Mouse (Mus musculus): Measurements from ENCODE around the gene Nat14. TPM values are rescaled to one million over a fixed set of nuclear protein-coding genes. Genes with fewer than 3 reads are reported as not detected.
A peak's percentile ranks its signal among the peaks of the same experiment; 100 is the strongest.

Gene Nat14
- polyA plus RNA-seq, 1 experiment from 2014 or later: 5.1 TPM

- Histone ChIP-seq H3K4me2 (ENCODE audit: low read length) (0 out of 2 replicates have a peak within 1 kb of the TSS, but pooled peaks have one; percentile 1), H3K9me3 (ENCODE audit: control insufficient read depth, low read length) (no peaks in the 10 kb centered on the region), H3K27me3 (ENCODE audit: control insufficient read depth, insufficient read depth, low read length) (peaks cover 5% of the 10 kb centered on the region), H3K27ac (replicated peaks in 1 of 2; ENCODE audit: control insufficient read depth in 1 of 2, insufficient read depth in 1 of 2, low read depth in 2 of 2, low read length in 2 of 2) (peak within 1 kb of the TSS; percentile 75 to 87), H3K4me3 (ENCODE audit: control insufficient read depth in 1 of 2, insufficient read depth in 1 of 2, low read depth in 1 of 2, low read length in 2 of 2) (no peak within 1 kb of the TSS), H3K4me1 (ENCODE audit: control insufficient read depth in 2 of 2, insufficient read depth in 2 of 2, low read length in 2 of 2) (peaks cover 40 to 53% of the 10 kb centered on the region in 2 experiments), H3K36me3 (ENCODE audit: control insufficient read depth, insufficient read depth, low read length) (peaks cover 2% of the 10 kb centered on the region), H3K9ac (ENCODE audit: low read length) (peak within 1 kb of the TSS; percentile 66; the same call in 1 of the 2 replicates)
- WGBS: 12% methylated on average over 6 of the region's 6 CpGs
- ATAC-seq (ENCODE audit: insufficient number of reproducible peaks, insufficient read depth, low FRiP score, low read depth): no peak
Measured at GRCm38 (mm10) chr7:4925441-4926381, 3.9 kb downstream of the Nat14 start, which contains the start of gene Ssc5d. TSS of gene Ssc5d (plus strand) at chr7:4925785.

GRCm38 (mm10) chr7:4926849-4927248, 5.0 kb downstream of the Nat14 start:
- peaks cover 33 to 42% of the 10 kb centered on the region in 2 experiments for H3K4me1 ChIP-seq (ENCODE audit: control insufficient read depth in 2 of 2, insufficient read depth in 2 of 2, low read length in 2 of 2)
- ATAC-seq (ENCODE audit: insufficient number of reproducible peaks, insufficient read depth, low FRiP score, low read depth): no peak
- H3K9me3 ChIP-seq (ENCODE audit: control insufficient read depth, low read length): no peaks in the 10 kb centered on the region
- 67% methylated on average over 16 of the region's 16 CpGs for WGBS
- peaks cover 5% of the 10 kb centered on the region for H3K27me3 ChIP-seq (ENCODE audit: control insufficient read depth, insufficient read depth, low read length)
- H3K4me3 ChIP-seq (ENCODE audit: control insufficient read depth in 1 of 2, insufficient read depth in 1 of 2, low read depth in 1 of 2, low read length in 2 of 2): no peak overlapping the region
- H3K36me3 ChIP-seq (ENCODE audit: control insufficient read depth, insufficient read depth, low read length): no peaks in the 10 kb centered on the region
- H3K9ac ChIP-seq (ENCODE audit: low read length): no peak overlapping the region
- H3K27ac ChIP-seq (replicated peaks in 1 of 2; ENCODE audit: control insufficient read depth in 1 of 2, insufficient read depth in 1 of 2, low read depth in 2 of 2, low read length in 2 of 2): no peak overlapping the region
- no peak overlapping the region for H3K4me2 ChIP-seq (ENCODE audit: low read length)

- H3K4me1 ChIP-seq (ENCODE audit: control insufficient read depth in 2 of 2, insufficient read depth in 2 of 2, low read length in 2 of 2): peaks cover 28 to 36% of the 10 kb centered on the region in 2 experiments
- WGBS: 63% methylated on average over 8 of the region's 8 CpGs
- ATAC-seq (ENCODE audit: insufficient number of reproducible peaks, insufficient read depth, low FRiP score, low read depth): no peak
- H3K36me3 ChIP-seq (ENCODE audit: control insufficient read depth, insufficient read depth, low read length): no peaks in the 10 kb centered on the region
- H3K9ac ChIP-seq (ENCODE audit: low read length): 0 out of 2 replicates have a peak overlapping the region, but pooled peaks have one; percentile 4
- H3K4me3 ChIP-seq (ENCODE audit: control insufficient read depth in 1 of 2, insufficient read depth in 1 of 2, low read depth in 1 of 2, low read length in 2 of 2): no peak overlapping the region
- no peak overlapping the region for H3K27ac ChIP-seq (replicated peaks in 1 of 2; ENCODE audit: control insufficient read depth in 1 of 2, insufficient read depth in 1 of 2, low read depth in 2 of 2, low read length in 2 of 2)
- no peak overlapping the region for H3K4me2 ChIP-seq (ENCODE audit: low read length)
- peaks cover 5% of the 10 kb centered on the region for H3K27me3 ChIP-seq (ENCODE audit: control insufficient read depth, insufficient read depth, low read length)
- H3K9me3 ChIP-seq (ENCODE audit: control insufficient read depth, low read length): no peaks in the 10 kb centered on the region
Measured at GRCm38 (mm10) chr7:4927711-4928110, 5.9 kb downstream of the Nat14 start.

GRCm38 (mm10) chr7:4928323-4928722, 6.5 kb downstream of the Nat14 start:
- peaks cover 22 to 29% of the 10 kb centered on the region in 2 experiments for H3K4me1 ChIP-seq (ENCODE audit: control insufficient read depth in 2 of 2, insufficient read depth in 2 of 2, low read length in 2 of 2)
- ATAC-seq (ENCODE audit: insufficient number of reproducible peaks, insufficient read depth, low FRiP score, low read depth): no peak
- H3K27me3 ChIP-seq (ENCODE audit: control insufficient read depth, insufficient read depth, low read length): peaks cover 5% of the 10 kb centered on the region
- WGBS: 77% methylated on average over 17 of the region's 17 CpGs
- no peak overlapping the region for H3K4me2 ChIP-seq (ENCODE audit: low read length)
- H3K9ac ChIP-seq (ENCODE audit: low read length): no peak overlapping the region
- H3K27ac ChIP-seq (replicated peaks in 1 of 2; ENCODE audit: control insufficient read depth in 1 of 2, insufficient read depth in 1 of 2, low read depth in 2 of 2, low read length in 2 of 2): no peak overlapping the region
- H3K36me3 ChIP-seq (ENCODE audit: control insufficient read depth, insufficient read depth, low read length): no peaks in the 10 kb centered on the region
- H3K9me3 ChIP-seq (ENCODE audit: control insufficient read depth, low read length): no peaks in the 10 kb centered on the region
- no peak overlapping the region for H3K4me3 ChIP-seq (ENCODE audit: control insufficient read depth in 1 of 2, insufficient read depth in 1 of 2, low read depth in 1 of 2, low read length in 2 of 2)

GRCm38 (mm10) chr7:4933103-4933502, 11.3 kb downstream of the Nat14 start:
- WGBS: 60% methylated on average over 12 of the region's 12 CpGs

GRCm38 (mm10) chr7:4934160-4934914, 12.5 kb downstream of the Nat14 start:
- no peak overlapping the region for H3K4me2 ChIP-seq (ENCODE audit: low read length)
- H3K4me3 ChIP-seq (ENCODE audit: control insufficient read depth in 1 of 2, insufficient read depth in 1 of 2, low read depth in 1 of 2, low read length in 2 of 2): no peak overlapping the region
- no peak overlapping the region for H3K27ac ChIP-seq (replicated peaks in 1 of 2; ENCODE audit: control insufficient read depth in 1 of 2, insufficient read depth in 1 of 2, low read depth in 2 of 2, low read length in 2 of 2)
- no peaks in the 10 kb centered on the region for H3K27me3 ChIP-seq (ENCODE audit: control insufficient read depth, insufficient read depth, low read length)
- no peaks in the 10 kb centered on the region for H3K4me1 ChIP-seq (ENCODE audit: control insufficient read depth in 2 of 2, insufficient read depth in 2 of 2, low read length in 2 of 2)
- WGBS: 76% methylated on average over 4 of the region's 4 CpGs
- no peaks in the 10 kb centered on the region for H3K36me3 ChIP-seq (ENCODE audit: control insufficient read depth, insufficient read depth, low read length)
- H3K9ac ChIP-seq (ENCODE audit: low read length): no peak overlapping the region
- no peaks in the 10 kb centered on the region for H3K9me3 ChIP-seq (ENCODE audit: control insufficient read depth, low read length)
- no peak for ATAC-seq (ENCODE audit: insufficient number of reproducible peaks, insufficient read depth, low FRiP score, low read depth)

More at GRCm38 (mm10) chr7:4933103-4933502, 11.3 kb downstream of the Nat14 start:
- Histone ChIP-seq H3K9me3 (ENCODE audit: control insufficient read depth, low read length) (no peaks in the 10 kb centered on the region), H3K4me2 (ENCODE audit: low read length) (no peak overlapping the region), H3K27ac (replicated peaks in 1 of 2; ENCODE audit: control insufficient read depth in 1 of 2, insufficient read depth in 1 of 2, low read depth in 2 of 2, low read length in 2 of 2) (no peak overlapping the region), H3K4me3 (ENCODE audit: control insufficient read depth in 1 of 2, insufficient read depth in 1 of 2, low read depth in 1 of 2, low read length in 2 of 2) (no peak overlapping the region), H3K27me3 (ENCODE audit: control insufficient read depth, insufficient read depth, low read length) (no peaks in the 10 kb centered on the region), H3K4me1 (ENCODE audit: control insufficient read depth in 2 of 2, insufficient read depth in 2 of 2, low read length in 2 of 2) (no peaks in the 10 kb centered on the region), H3K9ac (ENCODE audit: low read length) (no peak overlapping the region), H3K36me3 (ENCODE audit: control insufficient read depth, insufficient read depth, low read length) (no peaks in the 10 kb centered on the region)
- no peak for ATAC-seq (ENCODE audit: insufficient number of reproducible peaks, insufficient read depth, low FRiP score, low read depth)

- no peak overlapping the region for H3K4me3 ChIP-seq (ENCODE audit: control insufficient read depth in 1 of 2, insufficient read depth in 1 of 2, low read depth in 1 of 2, low read length in 2 of 2)
- no peak for ATAC-seq (ENCODE audit: insufficient number of reproducible peaks, insufficient read depth, low FRiP score, low read depth)
- no peaks in the 10 kb centered on the region for H3K9me3 ChIP-seq (ENCODE audit: control insufficient read depth, low read length)
- H3K27me3 ChIP-seq (ENCODE audit: control insufficient read depth, insufficient read depth, low read length): no peaks in the 10 kb centered on the region
- H3K27ac ChIP-seq (replicated peaks in 1 of 2; ENCODE audit: control insufficient read depth in 1 of 2, insufficient read depth in 1 of 2, low read depth in 2 of 2, low read length in 2 of 2): no peak overlapping the region
- 66% methylated on average over 10 of the region's 10 CpGs for WGBS
- H3K4me2 ChIP-seq (ENCODE audit: low read length): no peak overlapping the region
- no peak overlapping the region for H3K9ac ChIP-seq (ENCODE audit: low read length)
- H3K36me3 ChIP-seq (ENCODE audit: control insufficient read depth, insufficient read depth, low read length): no peaks in the 10 kb centered on the region
- H3K4me1 ChIP-seq (ENCODE audit: control insufficient read depth in 2 of 2, insufficient read depth in 2 of 2, low read length in 2 of 2): no peaks in the 10 kb centered on the region
Measured at GRCm38 (mm10) chr7:4936832-4937231, 15.0 kb downstream of the Nat14 start.

All from heart, embryonic 14.5 days (tissue).